Mouse (Mus musculus) liver, embryonic 12.5 days (tissue): ENCODE measurements at regions not wholly inside any gene's neighbourhood (a gene's known extent, or its start where the extent isn't known, plus 50 kb on each side); places are given as distances from the start of the nearest gene placed in this dataset.

Experiments
- ATAC-seq: fragments of 200-750 bp; cut with Nextera tagmentation; 2 replicates; pipeline ENCODE4 v1.8.0; 2017; ENCODE audit warnings: moderate number of reproducible peaks, mild to moderate bottlenecking, moderate library complexity
- H3K27ac ChIP-seq: fragments of 300-500 bp; sonication (generic); 2 replicates; pipeline ENCODE4 v1.5.1; 2016; ENCODE audit warnings: mild to moderate bottlenecking
- H3K27me3 ChIP-seq: fragments of 300-500 bp; sonication (generic); replicated peaks from 2 replicates; pipeline ENCODE4 v1.6.1; 2016; ENCODE audit warnings: mild to moderate bottlenecking, moderate library complexity
- H3K36me3 ChIP-seq: fragments of 300-500 bp; sonication (generic); 2 replicates; pipeline ENCODE4 v1.6.1; 2016; ENCODE audit warnings: mild to moderate bottlenecking, moderate library complexity
- H3K4me1 ChIP-seq: fragments of 300-500 bp; sonication (generic); 2 replicates; pipeline ENCODE4 v1.6.1; 2016
- H3K4me2 ChIP-seq: fragments of 300-500 bp; sonication (generic); 2 replicates; pipeline ENCODE4 v1.6.1; 2016; ENCODE audit warnings: mild to moderate bottlenecking, moderate library complexity
- H3K4me3 ChIP-seq: fragments of 300-500 bp; sonication (generic); 2 replicates; pipeline ENCODE4 v1.5.1; 2016; ENCODE audit warnings: mild to moderate bottlenecking, moderate library complexity
- H3K9ac ChIP-seq: fragments of 300-500 bp; sonication (generic); 2 replicates; pipeline ENCODE4 v1.6.1; 2016; ENCODE audit warnings: mild to moderate bottlenecking, moderate library complexity
- H3K9me3 ChIP-seq: fragments of 300-500 bp; sonication (generic); replicated peaks from 2 replicates; pipeline ENCODE4 v1.6.1; 2016; ENCODE audit warnings: mild to moderate bottlenecking, moderate library complexity
- WGBS: fragments of 180-500 bp; shearing (Covaris S2); methylation state at CpG from one replicate; pipeline ENCODE4 v1.1.7; 2016; ENCODE audit not compliant: insufficient replicate concordance; 5-methylcytosine and 5-hydroxymethylcytosine counted together

DNA sequence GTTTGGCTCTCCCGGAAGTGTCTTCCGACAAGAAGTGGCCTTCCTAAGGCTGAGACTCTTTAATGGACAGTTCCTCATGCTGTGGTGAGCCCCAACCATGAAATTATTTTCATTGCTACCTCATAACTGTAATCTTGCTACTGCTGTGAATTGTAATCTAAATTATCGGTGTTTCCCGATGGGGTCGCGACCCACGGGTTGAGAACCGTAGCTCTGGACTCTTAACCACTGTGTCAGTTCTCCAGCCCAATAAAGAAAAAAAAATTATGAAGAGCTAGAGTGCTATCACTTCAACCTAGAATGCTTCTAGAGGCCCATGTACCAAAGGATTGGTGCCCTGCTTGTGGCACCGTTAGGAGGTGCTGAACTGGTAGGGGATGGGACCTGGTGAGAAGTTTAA, 66.7 kb upstream of the Slc38a2 start:
- no peak overlapping the region for H3K4me3 ChIP-seq
- no peak overlapping the region for H3K9ac ChIP-seq
- no peak overlapping the region for H3K4me2 ChIP-seq
- H3K27me3 ChIP-seq = no peaks in the 10 kb centered on the region
- H3K27ac ChIP-seq = no peak overlapping the region
- H3K4me1 ChIP-seq = no peaks in the 10 kb centered on the region
- H3K36me3 ChIP-seq = no peaks in the 10 kb centered on the region
- 86% methylated on average over 9 of the region's 9 CpGs for WGBS
- H3K9me3 ChIP-seq = no peaks in the 10 kb centered on the region
- no peak for ATAC-seq

DNA sequence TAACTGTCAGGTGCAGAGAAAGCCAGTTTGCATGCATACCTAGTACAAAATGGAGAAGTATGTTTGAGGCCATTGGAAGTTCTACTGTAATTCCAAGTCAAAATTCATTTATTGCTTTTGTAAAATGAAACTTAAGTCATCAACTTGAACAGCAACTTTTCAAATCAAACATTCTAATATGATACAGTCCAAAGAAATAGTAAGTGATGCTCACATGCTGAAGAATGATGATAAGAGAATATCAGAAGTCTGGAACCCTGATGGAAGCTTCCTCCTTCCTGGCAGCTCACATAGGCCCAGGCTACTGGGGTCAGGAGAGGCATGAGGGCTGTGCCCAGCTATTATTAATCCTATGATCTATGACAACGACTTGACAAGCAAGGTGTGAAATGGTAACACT, 64.1 kb upstream of the Slc38a2 start:
- no peak overlapping the region for H3K4me3 ChIP-seq
- H3K4me2 ChIP-seq = no peak overlapping the region
- H3K36me3 ChIP-seq = no peaks in the 10 kb centered on the region
- WGBS = 47% methylated on average over 1 of the region's 1 CpGs
- H3K27ac ChIP-seq = no peak overlapping the region
- H3K9ac ChIP-seq = no peak overlapping the region
- ATAC-seq = no peak
- H3K9me3 ChIP-seq = no peaks in the 10 kb centered on the region
- peaks cover 9% of the 10 kb centered on the region for H3K4me1 ChIP-seq
- no peaks in the 10 kb centered on the region for H3K27me3 ChIP-seq

DNA sequence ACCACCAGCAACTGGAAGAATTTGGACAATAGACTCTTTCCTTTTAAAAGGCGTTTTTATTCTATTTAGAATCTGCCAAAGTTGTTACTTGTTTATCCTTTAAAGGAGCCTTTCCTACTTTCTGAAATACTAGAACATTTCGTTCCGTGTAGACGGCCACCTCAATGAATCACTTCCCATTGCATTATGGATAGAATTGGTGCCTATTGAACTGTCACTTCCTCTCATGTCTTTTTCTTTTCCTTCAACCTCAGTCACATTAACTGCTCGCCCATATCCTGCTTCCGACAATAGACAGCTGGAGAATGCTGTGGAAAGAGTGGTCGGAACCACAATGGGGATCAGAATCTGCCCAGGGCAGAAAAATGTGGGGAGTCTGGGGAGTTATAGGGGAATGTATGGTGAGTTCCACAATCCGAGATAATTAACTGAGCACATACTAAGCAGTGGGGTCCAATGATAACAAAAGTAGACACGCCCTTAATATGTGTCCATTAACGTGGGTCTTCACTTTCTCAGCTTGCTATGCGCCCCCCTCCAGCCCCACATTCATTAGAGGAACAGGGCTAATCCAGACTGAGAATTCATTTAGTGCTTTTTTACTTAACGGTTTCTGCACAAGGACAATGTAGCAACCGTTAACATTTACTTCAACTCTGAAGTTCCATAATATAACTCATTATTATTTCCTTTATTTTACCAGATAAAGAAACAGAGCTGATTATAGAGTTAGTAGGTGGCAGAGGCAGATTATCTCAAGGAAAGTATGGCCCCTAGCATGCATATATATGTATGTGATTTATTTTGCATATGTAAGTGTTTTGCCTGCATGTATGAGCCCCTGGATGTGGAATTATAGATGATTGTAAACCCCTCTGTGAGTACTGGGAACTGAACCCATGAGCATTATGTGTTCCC, 59.8 kb upstream of the Slc38a2 start:
- H3K27ac ChIP-seq = no peak overlapping the region
- 44% methylated on average over 13 of the region's 13 CpGs for WGBS

DNA sequence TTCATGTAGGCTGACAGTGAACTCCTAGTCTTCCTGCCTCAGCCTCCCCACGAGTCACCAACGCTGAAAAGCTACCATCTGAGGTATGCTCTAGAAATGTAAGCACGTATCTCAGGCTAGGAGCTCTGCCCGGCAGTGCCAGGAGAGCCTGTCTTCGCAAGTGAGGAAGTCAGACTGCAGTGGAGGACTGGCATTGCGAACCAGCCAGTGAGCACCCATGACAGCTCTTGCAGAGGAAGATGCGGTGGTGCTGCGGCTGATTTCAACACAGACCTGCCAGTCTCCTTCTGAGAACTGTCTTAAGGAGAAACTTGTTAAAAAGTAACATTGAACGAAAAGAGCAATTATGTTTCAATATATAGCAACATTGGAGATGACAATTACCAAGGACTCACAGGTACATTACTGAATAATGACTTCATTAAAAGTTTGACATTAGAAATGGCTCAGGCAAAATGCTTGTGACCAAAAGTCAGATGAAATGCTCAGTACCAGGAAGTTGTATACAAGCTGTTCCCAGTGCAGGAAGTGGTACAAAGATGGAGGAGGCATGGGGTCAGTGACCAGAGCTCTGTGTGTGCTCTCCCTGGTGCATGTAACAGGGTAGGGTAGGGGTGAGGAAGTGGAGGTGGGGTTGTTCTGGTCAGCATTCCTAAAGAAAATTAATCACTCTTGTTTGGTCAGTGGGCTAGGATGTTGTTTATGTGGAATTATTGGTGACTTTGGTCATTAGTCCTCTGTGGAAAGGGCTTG, 58.1 kb upstream of the Slc38a2 start:
- Histone ChIP-seq H3K36me3 (no peaks in the 10 kb centered on the region), H3K27ac (0 out of 2 replicates have a peak overlapping the region, but pooled peaks have one; percentile 1), H3K4me3 (no peak overlapping the region), H3K4me2 (no peak overlapping the region), H3K4me1 (peaks cover 23% of the 10 kb centered on the region), H3K27me3 (no peaks in the 10 kb centered on the region), H3K9me3 (no peaks in the 10 kb centered on the region), H3K9ac (no peak overlapping the region)
- WGBS = 47% methylated on average over 9 of the region's 9 CpGs
- ATAC-seq = no peak

More for the DNA sequence above, 59.8 kb upstream of the Slc38a2 start:
- Histone ChIP-seq H3K27me3 (no peaks in the 10 kb centered on the region), H3K4me3 (no peak overlapping the region), H3K36me3 (no peaks in the 10 kb centered on the region), H3K4me1 (peaks cover 23% of the 10 kb centered on the region), H3K9me3 (no peaks in the 10 kb centered on the region), H3K9ac (no peak overlapping the region), H3K4me2 (no peak overlapping the region)
- no peak for ATAC-seq

DNA sequence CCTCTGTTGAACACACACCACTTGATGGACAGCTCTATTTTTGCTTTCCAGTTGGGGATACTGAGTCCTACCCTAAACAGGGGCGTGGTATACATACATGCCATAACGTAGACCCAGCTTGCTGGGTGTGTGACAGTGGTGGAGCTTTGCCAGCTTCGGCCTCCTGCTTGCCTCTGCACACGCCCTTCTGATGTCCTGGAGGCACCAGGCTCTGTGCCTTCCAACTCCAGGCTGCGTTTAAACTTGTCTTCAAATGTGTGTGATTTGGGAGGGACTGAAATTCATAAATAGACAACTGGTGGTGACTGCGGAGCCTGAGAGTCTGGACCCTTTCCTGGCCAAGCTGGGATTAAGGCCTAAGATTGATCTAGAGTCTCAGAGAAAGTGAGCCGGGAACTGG, 56.9 kb upstream of the Slc38a2 start:
- Histone ChIP-seq H3K27ac (no peak overlapping the region), H3K9me3 (no peaks in the 10 kb centered on the region), H3K9ac (no peak overlapping the region), H3K36me3 (no peaks in the 10 kb centered on the region), H3K4me3 (no peak overlapping the region), H3K4me2 (no peak overlapping the region), H3K4me1 (peaks cover 30% of the 10 kb centered on the region), H3K27me3 (no peaks in the 10 kb centered on the region)
- no peak for ATAC-seq
- 69% methylated on average over 7 of the region's 7 CpGs for WGBS

- H3K27me3 ChIP-seq = no peaks in the 10 kb centered on the region
- no peak overlapping the region for H3K9ac ChIP-seq
- no peak for ATAC-seq
- WGBS = 70% methylated on average over 6 of the region's 6 CpGs
- H3K4me3 ChIP-seq = no peak overlapping the region
- no peak overlapping the region for H3K27ac ChIP-seq
- no peaks in the 10 kb centered on the region for H3K9me3 ChIP-seq
- H3K4me2 ChIP-seq = no peak overlapping the region
- no peaks in the 10 kb centered on the region for H3K36me3 ChIP-seq
- H3K4me1 ChIP-seq = peaks cover 33% of the 10 kb centered on the region
These were observed 56.4 kb upstream of the Slc38a2 start for GRCm38 (mm10) chr15:96755951-96756350.

GRCm38 (mm10) chr15:96755322-96755942, 55.9 kb upstream of the Slc38a2 start:
- Histone ChIP-seq H3K4me1 (peaks cover 33% of the 10 kb centered on the region), H3K27me3 (no peaks in the 10 kb centered on the region), H3K36me3 (no peaks in the 10 kb centered on the region), H3K4me2 (no peak overlapping the region), H3K27ac (no peak overlapping the region), H3K9me3 (no peaks in the 10 kb centered on the region), H3K9ac (no peak overlapping the region), H3K4me3 (no peak overlapping the region)
- 77% methylated on average over 13 of the region's 13 CpGs for WGBS
- ATAC-seq = no peak

GRCm38 (mm10) chr15:96754079-96754478, 54.5 kb upstream of the Slc38a2 start:
- no peaks in the 10 kb centered on the region for H3K27me3 ChIP-seq
- H3K27ac ChIP-seq = no peak overlapping the region
- ATAC-seq = no peak
- no peaks in the 10 kb centered on the region for H3K36me3 ChIP-seq
- no peak overlapping the region for H3K9ac ChIP-seq
- no peak overlapping the region for H3K4me2 ChIP-seq
- H3K4me3 ChIP-seq = no peak overlapping the region
- peaks cover 37% of the 10 kb centered on the region for H3K4me1 ChIP-seq
- 79% methylated on average over 5 of the region's 5 CpGs for WGBS
- H3K9me3 ChIP-seq = no peaks in the 10 kb centered on the region

- Histone ChIP-seq H3K27me3 (no peaks in the 10 kb centered on the region), H3K4me3 (no peak overlapping the region), H3K36me3 (no peaks in the 10 kb centered on the region), H3K9me3 (no peaks in the 10 kb centered on the region), H3K9ac (no peak overlapping the region), H3K4me2 (no peak overlapping the region), H3K4me1 (peaks cover 26% of the 10 kb centered on the region), H3K27ac (no peak overlapping the region)
- ATAC-seq = no peak
- WGBS = 70% methylated on average over 8 of the region's 8 CpGs
These were observed 53.2 kb upstream of the Slc38a2 start for GRCm38 (mm10) chr15:96752719-96753118.

GRCm38 (mm10) chr15:96752062-96752358, 52.5 kb upstream of the Slc38a2 start:
- no peak for ATAC-seq
- no peaks in the 10 kb centered on the region for H3K27me3 ChIP-seq
- no peak overlapping the region for H3K9ac ChIP-seq
- WGBS = 18% methylated on average over 3 of the region's 3 CpGs
- H3K27ac ChIP-seq = no peak overlapping the region
- H3K4me3 ChIP-seq = no peak overlapping the region
- peaks cover 26% of the 10 kb centered on the region for H3K4me1 ChIP-seq
- no peaks in the 10 kb centered on the region for H3K9me3 ChIP-seq
- H3K4me2 ChIP-seq = no peak overlapping the region
- no peaks in the 10 kb centered on the region for H3K36me3 ChIP-seq

DNA sequence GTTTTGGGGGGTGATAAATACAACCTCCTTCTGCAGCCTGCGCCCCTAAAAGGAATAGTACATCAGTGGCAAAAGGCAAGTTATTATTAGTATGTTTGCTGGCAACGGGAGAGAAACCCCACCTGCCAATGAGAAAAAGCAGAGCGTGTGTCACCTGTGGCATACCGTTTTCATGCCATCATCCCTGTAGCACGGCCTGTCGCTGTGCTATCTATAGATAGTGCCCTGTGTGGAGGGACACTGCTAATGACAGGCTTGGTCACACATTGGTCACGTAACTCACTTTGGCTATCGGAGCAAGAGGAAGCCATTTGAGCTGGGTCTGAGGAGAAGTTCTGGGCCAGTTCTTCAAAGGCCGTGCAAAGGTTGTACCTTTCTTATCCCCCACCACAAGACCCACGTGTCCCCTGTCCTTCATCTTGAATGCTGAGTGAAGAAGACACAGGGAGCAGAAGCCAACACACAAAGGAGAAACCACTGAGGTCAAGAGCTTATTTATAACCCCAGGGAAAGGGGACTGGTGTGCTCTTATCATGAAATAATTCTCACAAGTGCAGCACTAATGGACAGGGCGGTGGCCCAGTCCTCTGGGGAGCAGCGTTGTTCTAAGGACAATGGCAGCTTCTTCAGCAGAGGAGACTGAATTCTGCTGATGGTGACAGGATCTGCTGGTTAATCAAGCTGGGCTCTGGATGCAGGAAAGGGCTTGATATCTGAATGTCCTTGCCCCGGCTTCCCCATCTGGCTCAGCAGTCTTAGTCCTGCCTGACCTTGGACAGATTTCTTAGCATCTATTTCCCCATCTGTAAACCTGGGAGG, 51.9 kb upstream of the Slc38a2 start:
- Histone ChIP-seq H3K27ac (no peak overlapping the region), H3K4me2 (no peak overlapping the region), H3K36me3 (no peaks in the 10 kb centered on the region), H3K4me3 (no peak overlapping the region), H3K27me3 (no peaks in the 10 kb centered on the region), H3K4me1 (peaks cover 21% of the 10 kb centered on the region), H3K9me3 (no peaks in the 10 kb centered on the region), H3K9ac (no peak overlapping the region)
- no peak for ATAC-seq
- WGBS = 59% methylated on average over 13 of the region's 13 CpGs
